Mouse (Mus musculus): ENCODE results near the gene Tmod4. TPM values are rescaled to one million over a fixed set of nuclear protein-coding genes. Genes with fewer than 3 reads are reported as not detected.

Tmod4 gene
- polyA plus RNA-seq, 1 experiment from 2014 or later: 0.81 TPM

GRCm38 (mm10) chr3:95140289-95140595, 16.0 kb downstream of the Tmod4 start:
- no peak for ATAC-seq
- H3K27ac ChIP-seq: no peak overlapping the region
- H3K4me3 ChIP-seq: no peak overlapping the region
- H3K9me3 ChIP-seq (replicated peaks): no peaks in the 10 kb centered on the region
- H3K4me1 ChIP-seq: peaks cover 11% of the 10 kb centered on the region
- WGBS: 63% methylated on average over 18 of the region's 18 CpGs
- no peak overlapping the region for H3K9ac ChIP-seq
- H3K4me2 ChIP-seq: no peak overlapping the region
- peaks cover 18% of the 10 kb centered on the region for H3K36me3 ChIP-seq (ENCODE audit: poor library complexity, severe bottlenecking)
- H3K27me3 ChIP-seq: no peaks in the 10 kb centered on the region

- Histone ChIP-seq H3K36me3 (ENCODE audit: poor library complexity, severe bottlenecking) (peaks cover 18% of the 10 kb centered on the region), H3K4me2 (no peak overlapping the region), H3K27ac (no peak overlapping the region), H3K9me3 (replicated peaks) (no peaks in the 10 kb centered on the region), H3K4me1 (peaks cover 5% of the 10 kb centered on the region; the same call in 1 of the 2 replicates), H3K4me3 (no peak overlapping the region), H3K9ac (no peak overlapping the region), H3K27me3 (no peaks in the 10 kb centered on the region)
- WGBS: 89% methylated on average over 6 of the region's 6 CpGs
- no peak for ATAC-seq
Measured at GRCm38 (mm10) chr3:95140795-95141194, 16.5 kb downstream of the Tmod4 start.

DNA sequence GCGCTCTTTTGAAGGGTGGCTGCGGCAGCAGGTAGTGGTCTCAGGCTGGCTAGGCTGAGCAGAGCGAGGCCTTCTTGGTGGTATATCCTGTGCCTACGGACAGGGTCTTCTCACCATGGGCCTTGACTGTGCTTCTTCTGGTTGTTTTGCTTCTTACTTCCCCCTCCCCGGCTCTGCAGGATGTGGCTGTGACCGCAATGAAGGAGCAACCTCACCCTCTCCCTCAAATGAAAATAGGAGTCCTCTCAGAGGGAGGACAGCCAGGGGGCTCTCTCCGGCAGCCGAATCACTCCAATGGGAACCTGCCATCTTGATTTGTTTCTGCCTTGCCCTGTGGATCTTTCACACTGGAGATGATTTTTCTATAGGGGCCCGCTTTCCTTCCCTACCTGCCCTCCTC, 17.2 kb downstream of the Tmod4 start:
- Histone ChIP-seq H3K4me1 (no peaks in the 10 kb centered on the region; the same call in 1 of the 2 replicates), H3K27ac (no peak overlapping the region), H3K9me3 (replicated peaks) (no peaks in the 10 kb centered on the region), H3K27me3 (no peaks in the 10 kb centered on the region), H3K4me2 (no peak overlapping the region), H3K36me3 (ENCODE audit: poor library complexity, severe bottlenecking) (peaks cover 18% of the 10 kb centered on the region), H3K4me3 (no peak overlapping the region), H3K9ac (no peak overlapping the region)
- 90% methylated on average over 9 of the region's 9 CpGs for WGBS
- ATAC-seq: no peak

- H3K4me3 ChIP-seq: no peak within 1 kb of the TSS
- H3K27me3 ChIP-seq: no peaks in the 10 kb centered on the region
- 82% methylated on average over 10 of the region's 10 CpGs for WGBS
- no peak within 1 kb of the TSS for H3K9ac ChIP-seq
- H3K27ac ChIP-seq: no peak within 1 kb of the TSS
- ATAC-seq: peak; percentile 42; the same call in 1 of the 2 replicates
- H3K36me3 ChIP-seq (ENCODE audit: poor library complexity, severe bottlenecking): peaks cover 18% of the 10 kb centered on the region
- H3K4me1 ChIP-seq: no peaks in the 10 kb centered on the region
- no peaks in the 10 kb centered on the region for H3K9me3 ChIP-seq (replicated peaks)
- no peak within 1 kb of the TSS for H3K4me2 ChIP-seq
Measured at GRCm38 (mm10) chr3:95141952-95142616, 17.8 kb downstream of the Tmod4 start, which contains the start of gene Tnfaip8l2. Gene Tnfaip8l2 (minus strand): TSS chr3:95142360.

- 8% methylated on average over 5 of the region's 5 CpGs for WGBS
- ATAC-seq: peak; percentile 79
Measured at GRCm38 (mm10) chr3:95142617-95143011, 18.3 kb downstream of the Tmod4 start.

DNA sequence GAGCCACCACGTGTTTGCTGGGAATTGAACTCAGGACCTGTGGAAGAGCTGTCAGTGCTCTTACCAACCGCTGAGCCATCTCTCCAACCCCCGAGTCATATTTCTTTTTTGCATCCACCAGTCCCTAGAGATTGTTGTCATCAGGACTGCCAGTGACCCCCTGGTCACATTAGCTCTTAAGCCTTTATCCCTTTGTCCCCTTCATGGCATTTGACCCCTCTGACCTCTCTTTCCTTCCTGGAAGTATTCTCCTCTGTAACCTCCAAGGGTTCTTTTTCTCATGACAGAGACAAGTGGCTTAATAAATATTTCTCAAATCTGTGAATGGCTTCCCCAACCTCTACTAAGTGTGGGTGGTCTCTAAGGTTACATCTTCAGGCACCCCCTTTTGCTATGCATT, 23.6 kb downstream of the Tmod4 start:
- H3K36me3 ChIP-seq (ENCODE audit: poor library complexity, severe bottlenecking): no peaks in the 10 kb centered on the region
- WGBS: 65% methylated on average over 3 of the region's 3 CpGs
- ATAC-seq: no peak
- H3K4me3 ChIP-seq: no peak overlapping the region
- no peaks in the 10 kb centered on the region for H3K4me1 ChIP-seq
- peaks cover 9% of the 10 kb centered on the region; the same call in 1 of the 2 replicates for H3K27me3 ChIP-seq
- no peaks in the 10 kb centered on the region for H3K9me3 ChIP-seq (replicated peaks)
- no peak overlapping the region for H3K4me2 ChIP-seq
- H3K9ac ChIP-seq: no peak overlapping the region
- no peak overlapping the region for H3K27ac ChIP-seq

More at GRCm38 (mm10) chr3:95142617-95143011, 18.3 kb downstream of the Tmod4 start:
- H3K9me3 ChIP-seq (replicated peaks): no peaks in the 10 kb centered on the region
- H3K27me3 ChIP-seq: no peaks in the 10 kb centered on the region
- H3K4me3 ChIP-seq: no peak overlapping the region
- no peak overlapping the region for H3K9ac ChIP-seq
- peaks cover 18% of the 10 kb centered on the region for H3K36me3 ChIP-seq (ENCODE audit: poor library complexity, severe bottlenecking)
- H3K4me1 ChIP-seq: no peaks in the 10 kb centered on the region
- no peak overlapping the region for H3K27ac ChIP-seq
- no peak overlapping the region for H3K4me2 ChIP-seq

GRCm38 (mm10) chr3:95153874-95154273, 29.6 kb downstream of the Tmod4 start:
- no peaks in the 10 kb centered on the region for H3K9me3 ChIP-seq (replicated peaks)
- H3K27me3 ChIP-seq: peaks cover 10% of the 10 kb centered on the region; the same call in 1 of the 2 replicates
- H3K36me3 ChIP-seq (ENCODE audit: poor library complexity, severe bottlenecking): no peaks in the 10 kb centered on the region
- no peak overlapping the region for H3K27ac ChIP-seq
- no peaks in the 10 kb centered on the region for H3K4me1 ChIP-seq
- H3K9ac ChIP-seq: no peak overlapping the region
- H3K4me3 ChIP-seq: no peak overlapping the region
- no peak overlapping the region for H3K4me2 ChIP-seq
- WGBS: 57% methylated on average over 4 of the region's 4 CpGs
- no peak for ATAC-seq

DNA sequence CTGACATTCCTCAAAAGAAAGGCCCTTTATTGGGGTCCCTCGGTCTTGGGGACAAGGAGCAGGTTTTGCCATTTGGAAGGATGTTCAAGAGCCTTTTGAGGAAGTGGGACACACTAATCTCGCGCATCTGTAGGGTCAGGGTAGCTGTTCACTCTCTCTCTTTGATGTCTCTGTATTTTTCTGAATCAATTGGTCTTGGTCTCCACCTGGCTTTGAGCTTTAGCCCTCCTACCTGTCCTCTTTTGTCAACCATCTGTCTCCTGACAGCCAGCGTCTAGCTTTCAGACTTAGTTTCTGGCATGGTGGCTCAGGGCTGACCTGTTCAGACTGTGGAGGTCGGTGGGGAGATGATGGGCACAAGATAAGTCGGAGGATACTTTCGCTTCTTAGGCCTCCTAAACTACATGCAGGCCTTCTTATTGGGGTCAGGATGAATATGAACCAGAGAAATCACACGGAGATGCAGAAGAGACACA, 35.3 kb downstream of the Tmod4 start:
- Histone ChIP-seq H3K4me3 (peak overlapping the region; percentile 88), H3K4me1 (peaks cover 36% of the 10 kb centered on the region), H3K9ac (peak overlapping the region; percentile 89), H3K27me3 (0 out of 2 replicates have a peak, but pooled peaks cover 5% of the 10 kb centered on the region), H3K9me3 (replicated peaks) (no peaks in the 10 kb centered on the region), H3K4me2 (peak overlapping the region; percentile 70), H3K36me3 (ENCODE audit: poor library complexity, severe bottlenecking) (peaks cover 7% of the 10 kb centered on the region), H3K27ac (no peak overlapping the region)
- no peak for ATAC-seq
- 19% methylated on average over 8 of the region's 8 CpGs for WGBS

GRCm38 (mm10) chr3:95159987-95160963, 36.0 kb downstream of the Tmod4 start, which contains the start of gene Sema6c:
Gene Sema6c (plus strand): TSS chr3:95160457.
- peak; percentile 98 for ATAC-seq
- no peaks in the 10 kb centered on the region for H3K9me3 ChIP-seq (replicated peaks)
- peak within 1 kb of the TSS; percentile 70 for H3K4me2 ChIP-seq
- H3K9ac ChIP-seq: peak within 1 kb of the TSS; percentile 89
- H3K4me3 ChIP-seq: peak within 1 kb of the TSS; percentile 88
- 0 out of 2 replicates have a peak, but pooled peaks cover 5% of the 10 kb centered on the region for H3K27me3 ChIP-seq
- H3K36me3 ChIP-seq (ENCODE audit: poor library complexity, severe bottlenecking): peaks cover 14% of the 10 kb centered on the region
- under 1% methylated on average over 63 of the region's 66 CpGs for WGBS
- H3K4me1 ChIP-seq: peaks cover 38% of the 10 kb centered on the region
- H3K27ac ChIP-seq: peak within 1 kb of the TSS; percentile 70

DNA sequence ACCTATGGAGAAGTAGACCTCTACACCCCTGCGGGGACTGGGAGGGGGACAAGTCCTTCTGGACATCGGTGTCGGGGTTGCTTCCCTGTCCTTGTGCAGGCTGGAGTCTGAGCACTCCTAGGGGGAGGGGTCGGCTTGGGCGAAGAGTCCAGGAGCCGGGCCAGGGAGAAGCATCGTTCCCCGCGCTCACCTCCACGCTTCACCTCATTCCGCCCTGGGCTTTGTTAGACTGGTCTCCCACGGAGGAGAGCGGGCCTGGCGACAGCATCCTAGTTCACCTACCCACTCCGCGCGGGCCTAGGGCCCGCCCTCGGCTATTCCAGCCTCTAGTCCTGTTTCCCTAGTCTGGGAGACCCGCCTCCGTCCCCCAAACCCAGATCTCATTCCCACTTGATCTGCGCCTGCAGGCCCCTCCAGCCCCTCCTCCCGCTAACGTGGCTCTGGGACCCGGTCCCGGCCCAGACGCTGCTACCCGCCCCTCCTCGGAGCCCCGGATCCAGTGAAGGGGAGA, 36.8 kb downstream of the Tmod4 start:
- under 1% methylated on average over 29 of the region's 30 CpGs for WGBS
- peak overlapping the region; percentile 70 for H3K27ac ChIP-seq
- peak overlapping the region; percentile 70 for H3K4me2 ChIP-seq
- no peaks in the 10 kb centered on the region for H3K9me3 ChIP-seq (replicated peaks)
- peaks cover 38% of the 10 kb centered on the region for H3K4me1 ChIP-seq
- ATAC-seq: peak; percentile 14
- peak overlapping the region; percentile 88 for H3K4me3 ChIP-seq
- 0 out of 2 replicates have a peak, but pooled peaks cover 5% of the 10 kb centered on the region for H3K27me3 ChIP-seq
- peaks cover 22% of the 10 kb centered on the region for H3K36me3 ChIP-seq (ENCODE audit: poor library complexity, severe bottlenecking)
- peak overlapping the region; percentile 89 for H3K9ac ChIP-seq

- peaks cover 29% of the 10 kb centered on the region for H3K36me3 ChIP-seq (ENCODE audit: poor library complexity, severe bottlenecking)
- WGBS: 3% methylated on average over 8 of the region's 9 CpGs
- peak overlapping the region; percentile 89 for H3K9ac ChIP-seq
- peak overlapping the region; percentile 70 for H3K4me2 ChIP-seq
- H3K4me3 ChIP-seq: peak overlapping the region; percentile 88
- no peaks in the 10 kb centered on the region for H3K9me3 ChIP-seq (replicated peaks)
- H3K27me3 ChIP-seq: 0 out of 2 replicates have a peak, but pooled peaks cover 5% of the 10 kb centered on the region
- peaks cover 38% of the 10 kb centered on the region for H3K4me1 ChIP-seq
- peak overlapping the region; percentile 70 for H3K27ac ChIP-seq
- ATAC-seq: no peak
Measured at GRCm38 (mm10) chr3:95161618-95162344, 37.5 kb downstream of the Tmod4 start.

Measured in forebrain, embryonic 13.5 days (tissue).